Mouse (Mus musculus) left cerebral cortex, postnatal 36 days (tissue): ENCODE measurements at regions not wholly inside any gene's neighbourhood (a gene's known extent, or its start where the extent isn't known, plus 50 kb on each side); places are given as distances from the start of the nearest gene placed in this dataset.

Experiments used
- DNase-seq, 2 experiments: peaks; one replicate each; pipeline ENCODE4 v3.0.0; 2021 to 2022; ENCODE audit warnings: low spot score in 2 of 2, mixed read lengths in 1 of 2
- intact Hi-C: fragments of 180-260 bp; cut with DNase I; formaldehyde crosslinking; loops from one replicate; pipeline ENCODE4 v1.15.1; 2025

DNA sequence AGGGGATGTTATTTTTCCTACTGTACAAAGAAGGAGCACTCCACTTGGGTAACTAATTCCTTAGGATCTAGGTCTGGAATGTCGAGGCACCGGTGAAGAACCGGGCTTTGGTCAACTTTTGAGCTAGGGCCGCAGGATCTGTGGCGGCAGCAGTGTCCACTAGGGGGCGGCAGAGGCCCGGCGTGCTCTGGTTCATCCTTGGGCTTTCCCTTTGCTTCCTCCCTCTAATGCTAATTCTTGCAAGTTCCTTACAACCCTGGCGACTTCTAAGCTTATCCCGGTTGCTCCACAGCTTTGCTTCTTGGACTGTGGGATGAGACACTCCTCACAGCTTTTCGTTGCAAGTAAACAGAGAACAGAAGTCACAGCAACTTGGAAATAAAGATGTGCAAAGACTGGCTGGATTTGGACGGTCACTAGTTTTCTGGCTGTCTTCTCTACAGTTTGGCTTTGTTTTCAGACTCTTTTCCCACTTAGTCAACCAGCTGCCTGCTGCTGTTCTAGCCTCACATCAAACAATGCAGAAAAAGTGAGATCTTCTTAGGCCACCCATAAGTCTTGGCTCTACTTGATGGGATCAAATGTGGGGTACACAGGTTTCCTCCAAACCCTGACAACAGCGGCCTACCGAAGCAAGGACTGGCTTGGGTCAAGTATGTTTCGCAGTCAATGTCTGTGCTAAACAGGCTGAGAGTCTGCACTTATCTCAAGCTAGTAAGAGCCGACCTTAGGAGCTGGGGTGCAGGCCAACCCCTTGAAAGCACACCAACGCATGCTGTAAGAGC is 51.2 kb upstream of the Tmem72 start:
- peak; percentile 81 to 84 for DNase-seq
- intact Hi-C loops: loop anchor here (5.0 kb wide), 2 partner anchors 399 to 1059 kb away; partner anchors contain the start of gene Cxcl12

DNA sequence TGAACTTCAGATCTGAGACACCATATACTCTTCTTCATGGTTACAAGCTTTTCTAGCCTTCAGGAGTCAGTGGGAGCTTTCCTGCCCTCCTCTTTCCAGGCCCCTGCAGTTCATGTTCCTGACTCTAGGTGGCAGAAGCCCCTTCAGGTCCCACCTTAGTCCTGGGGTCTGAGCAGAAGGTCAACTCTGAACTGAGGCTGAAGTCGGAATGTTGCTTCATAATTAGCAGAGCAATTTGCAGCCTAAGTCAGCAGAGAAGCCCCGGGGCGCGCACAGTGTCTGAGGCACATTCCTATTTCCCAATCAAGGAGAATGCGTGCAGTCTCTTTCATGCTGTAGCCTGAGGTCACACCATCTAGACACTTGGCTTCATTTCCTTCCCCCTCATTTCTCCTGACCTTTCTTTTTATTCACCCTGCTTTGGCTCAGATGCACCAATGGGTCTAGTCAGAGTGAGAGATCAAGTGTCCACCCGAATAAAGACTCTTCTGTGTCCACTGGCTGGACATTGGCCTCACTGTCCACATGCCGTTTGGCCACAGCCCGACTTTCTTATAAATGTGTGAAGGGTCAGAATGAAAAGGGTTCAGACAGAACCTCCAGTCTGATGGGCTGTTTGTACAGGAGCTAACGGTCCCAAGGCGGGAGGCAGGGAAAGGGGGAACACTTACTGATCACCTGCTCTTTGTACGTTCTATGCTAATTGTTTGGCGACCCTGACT is 58.4 kb upstream of the Tmem72 start:
- intact Hi-C loops: no loop called here

DNA sequence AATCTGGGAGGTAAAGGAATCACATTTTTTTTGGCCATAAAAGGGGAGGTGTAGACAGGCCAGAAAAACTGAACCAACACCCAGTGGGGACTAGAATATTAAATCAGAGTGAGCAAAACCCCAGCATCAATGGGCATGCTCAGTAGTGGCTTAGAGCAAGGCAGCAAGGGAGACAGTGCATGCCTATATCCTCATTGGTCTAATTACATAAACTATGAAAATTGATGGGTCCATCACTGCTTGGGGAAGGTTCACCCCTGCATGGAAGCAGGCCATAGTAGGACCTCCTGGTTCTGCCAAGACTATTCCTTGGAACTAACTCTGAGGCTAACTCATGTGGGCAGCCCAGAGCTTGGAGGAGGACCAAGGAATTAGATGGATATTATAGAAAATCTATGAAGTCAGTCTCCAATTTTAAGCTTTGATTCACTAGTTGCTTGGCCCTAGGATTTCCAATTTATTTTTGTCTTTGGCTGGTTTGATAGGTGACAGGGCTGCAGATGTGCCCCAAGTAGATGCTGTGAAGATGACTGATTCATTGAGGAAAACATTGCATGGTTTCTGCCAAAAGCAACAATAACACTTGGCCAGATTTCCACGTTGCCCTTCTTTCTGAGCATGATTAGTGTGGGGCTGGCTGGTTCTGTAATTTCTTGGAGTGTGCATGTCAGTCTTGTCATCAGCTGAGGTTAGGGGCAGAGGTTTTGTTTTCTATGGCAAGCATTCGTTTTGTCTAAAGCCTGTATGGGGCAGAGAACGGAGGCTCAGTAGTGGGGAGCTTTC is 70.0 kb upstream of the Tmem72 start:
- intact Hi-C loops: no loop called here
- DNase-seq: no peak

More for the DNA sequence above, 58.4 kb upstream of the Tmem72 start:
- DNase-seq: no peak

DNA sequence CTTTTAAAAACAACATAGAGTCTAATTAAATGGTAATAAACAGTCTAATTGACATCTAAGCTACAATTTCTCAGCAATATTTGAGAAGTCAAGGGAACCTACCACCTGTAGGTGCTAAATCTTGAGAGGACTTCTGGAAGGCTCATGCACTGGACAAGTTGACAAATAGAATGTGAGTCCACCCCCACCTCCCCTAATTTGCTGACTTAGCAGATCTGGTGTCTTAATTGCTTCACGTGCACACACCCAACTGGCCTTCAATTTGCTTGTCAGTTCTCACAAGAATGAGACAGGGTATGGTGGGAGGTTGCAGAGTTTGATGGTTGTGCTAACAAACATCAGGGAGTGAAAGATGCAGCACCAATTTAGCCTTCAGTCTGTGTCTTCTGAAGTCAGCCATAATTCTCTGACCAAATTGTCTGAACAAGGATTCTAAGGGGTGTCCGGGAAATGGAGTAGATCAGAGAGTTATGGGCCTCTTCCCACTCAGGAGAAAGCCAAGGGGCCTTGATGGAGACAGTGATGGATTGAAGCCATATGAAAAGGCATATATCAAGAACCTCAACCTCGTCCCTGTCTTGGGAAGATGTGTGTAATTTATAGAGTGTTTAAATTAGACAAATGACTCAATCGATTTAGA is 76.7 kb upstream of the Tmem72 start:
- intact Hi-C loops: no loop called here
- DNase-seq: no peak

DNA sequence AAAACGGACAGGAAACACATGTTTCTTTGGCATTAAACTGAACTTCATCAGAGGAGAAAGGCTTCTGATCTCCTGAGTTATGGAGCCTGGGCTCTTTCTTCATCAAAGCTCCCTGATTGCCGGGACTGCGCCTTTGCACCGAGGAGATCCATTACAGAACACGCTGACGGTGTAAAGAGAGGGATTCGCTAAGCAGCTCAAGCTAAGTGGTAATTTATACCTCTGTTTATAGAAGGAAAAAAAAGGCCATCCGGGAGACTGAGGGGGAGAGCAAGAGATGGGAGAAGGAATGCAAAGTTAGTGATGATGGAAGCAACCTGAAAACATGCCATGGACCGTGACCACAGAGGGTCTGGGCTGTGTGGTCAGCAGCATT is 77.2 kb upstream of the Tmem72 start:
- intact Hi-C loops: no loop called here
- DNase-seq: no peak

DNA sequence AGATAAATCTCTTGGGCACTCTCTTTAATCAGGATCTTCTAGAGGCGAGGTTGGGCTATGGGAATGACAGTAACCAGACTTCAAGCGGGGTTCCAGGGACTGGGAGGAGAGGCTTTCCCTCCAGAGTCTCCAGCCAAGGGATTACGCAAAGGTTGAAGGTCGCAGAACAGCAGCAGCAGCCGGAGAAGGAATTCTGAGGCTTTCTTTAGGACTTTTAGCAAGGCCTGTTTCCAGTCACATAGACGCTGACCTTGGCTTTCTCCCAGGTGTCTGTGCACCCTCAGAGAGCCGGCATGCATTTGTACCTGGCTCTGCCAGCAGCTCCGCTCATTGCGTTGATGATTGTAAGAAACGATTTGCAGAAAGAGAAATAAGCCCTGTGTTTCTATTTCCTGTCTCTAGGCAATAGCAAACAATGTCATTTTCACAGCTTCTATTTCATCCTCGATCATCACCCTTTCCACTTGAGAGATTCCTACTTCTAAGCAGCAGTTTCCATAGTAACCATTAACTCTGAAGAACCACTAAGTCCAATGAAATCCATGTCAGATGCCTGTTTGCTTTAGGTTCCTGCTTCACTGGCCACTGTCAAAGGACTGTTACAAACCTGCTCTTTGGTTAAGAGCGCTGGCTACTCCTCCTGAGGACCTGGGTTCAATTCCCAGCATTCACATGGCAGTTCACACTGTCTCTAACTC is 104.7 kb upstream of the Tmem72 start:
- intact Hi-C loops: loop anchor here (10.0 kb wide), 1 partner anchor 83 kb away; no protein-coding TSS in a partner anchor
- no peak for DNase-seq

DNA sequence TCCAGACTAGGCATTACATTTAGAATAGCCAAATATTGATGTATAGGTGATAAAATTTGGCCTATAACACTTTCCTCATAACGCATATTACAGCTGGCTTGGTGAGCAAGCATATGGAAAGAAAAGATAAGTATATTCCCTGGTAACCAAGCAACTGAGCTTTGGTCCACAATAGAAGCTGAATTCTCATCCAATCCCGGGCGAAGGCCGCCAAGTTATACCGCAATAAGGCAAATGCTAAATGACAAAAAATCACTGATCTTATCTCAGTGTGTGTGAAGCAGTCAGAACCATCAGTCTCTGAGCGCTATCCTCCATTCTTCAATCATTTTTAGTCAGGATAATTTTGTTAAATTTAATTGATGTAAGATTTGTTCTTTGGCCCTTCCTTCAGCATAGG is 105.9 kb upstream of the Tmem72 start:
- DNase-seq: no peak
- intact Hi-C loops: loop anchor here (10.0 kb wide), 1 partner anchor 82 kb away; no protein-coding TSS in a partner anchor

DNA sequence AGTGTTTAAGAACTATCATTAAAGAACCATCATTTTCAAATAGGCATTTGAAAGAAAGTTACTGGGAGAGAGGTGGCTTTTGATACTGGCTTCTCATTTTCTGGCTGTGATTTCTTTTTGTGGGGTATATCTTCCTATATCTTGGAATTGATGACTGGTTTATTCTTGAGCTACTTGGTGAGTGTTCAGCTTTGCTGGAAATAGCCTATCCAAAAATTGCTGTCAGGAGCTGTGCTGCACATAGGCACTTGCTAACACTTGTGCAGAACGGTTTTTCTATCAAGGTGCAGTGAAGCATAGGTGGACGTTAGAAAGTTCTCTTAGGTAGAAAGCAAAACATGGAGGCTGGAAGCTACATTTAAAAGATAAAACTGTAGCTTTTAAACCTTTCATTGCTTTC is 108.9 kb upstream of the Tmem72 start:
- intact Hi-C loops: loop anchor here (10.0 kb wide), 1 partner anchor 79 kb away; no protein-coding TSS in a partner anchor
- no peak for DNase-seq

DNA sequence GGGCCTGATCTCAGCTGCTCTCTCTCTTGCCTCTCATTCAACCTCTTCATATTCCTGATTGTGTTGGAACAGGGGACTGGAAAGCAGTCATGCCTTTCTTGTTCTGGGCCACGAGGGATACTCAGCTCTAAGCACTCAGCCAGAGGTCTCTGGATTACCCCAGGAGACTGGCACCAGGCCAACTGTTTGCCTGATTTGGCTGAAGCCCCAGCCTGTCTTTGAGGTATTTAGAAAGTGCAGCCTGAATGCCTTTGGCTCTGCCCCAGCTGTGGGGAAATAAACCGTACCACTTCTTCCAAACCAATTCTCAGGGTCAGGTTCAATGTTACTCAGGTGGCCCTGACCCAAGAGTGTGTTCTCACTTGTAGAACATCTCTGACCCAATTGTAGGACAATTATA is 112.6 kb upstream of the Tmem72 start:
- intact Hi-C loops: loop anchor here (10.0 kb wide), 1 partner anchor 75 kb away; no protein-coding TSS in a partner anchor
- peak in 1 of 2 experiments; percentile 24 for DNase-seq

DNA sequence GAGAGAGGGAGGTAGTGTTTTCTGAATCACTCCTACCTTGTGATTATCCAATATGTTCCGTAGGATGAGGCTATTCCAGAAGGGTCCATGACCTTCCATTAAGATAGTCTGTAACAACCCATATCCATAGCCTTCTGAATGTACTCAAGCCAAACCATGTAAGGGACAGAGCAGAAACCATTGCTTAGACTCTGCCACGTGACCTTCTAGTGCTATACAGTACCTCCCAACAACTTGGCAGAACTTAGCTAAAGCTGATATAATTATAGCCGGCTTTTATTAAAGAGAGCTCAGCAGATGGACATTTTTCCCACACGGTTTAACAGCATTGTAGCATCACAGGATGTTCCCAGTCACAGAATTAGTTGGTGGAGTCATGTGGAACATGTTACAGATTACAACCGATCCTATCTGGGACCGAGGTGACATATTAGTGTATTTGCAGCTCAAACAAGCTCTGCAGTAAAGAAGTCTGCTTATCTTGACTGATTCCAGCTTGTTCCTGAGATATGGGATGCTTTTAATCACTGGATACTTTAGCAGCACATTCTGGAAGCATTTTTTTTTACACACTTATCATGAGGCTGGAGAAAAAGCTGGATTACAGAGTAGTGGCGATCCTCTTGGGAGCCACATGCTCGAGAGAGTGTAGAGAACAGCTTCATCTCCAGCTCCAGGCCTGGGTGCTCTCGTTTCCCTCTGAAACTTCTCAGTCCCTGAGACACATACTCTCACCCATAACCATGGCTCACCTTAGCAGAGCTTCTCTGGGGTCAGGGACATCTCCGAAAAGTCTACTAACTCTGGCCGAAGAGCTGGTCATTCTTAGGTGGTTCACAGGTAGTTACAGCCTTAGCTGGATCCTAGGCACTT is 129.5 kb upstream of the Tmem72 start:
- intact Hi-C loops: no loop called here
- no peak for DNase-seq

DNA sequence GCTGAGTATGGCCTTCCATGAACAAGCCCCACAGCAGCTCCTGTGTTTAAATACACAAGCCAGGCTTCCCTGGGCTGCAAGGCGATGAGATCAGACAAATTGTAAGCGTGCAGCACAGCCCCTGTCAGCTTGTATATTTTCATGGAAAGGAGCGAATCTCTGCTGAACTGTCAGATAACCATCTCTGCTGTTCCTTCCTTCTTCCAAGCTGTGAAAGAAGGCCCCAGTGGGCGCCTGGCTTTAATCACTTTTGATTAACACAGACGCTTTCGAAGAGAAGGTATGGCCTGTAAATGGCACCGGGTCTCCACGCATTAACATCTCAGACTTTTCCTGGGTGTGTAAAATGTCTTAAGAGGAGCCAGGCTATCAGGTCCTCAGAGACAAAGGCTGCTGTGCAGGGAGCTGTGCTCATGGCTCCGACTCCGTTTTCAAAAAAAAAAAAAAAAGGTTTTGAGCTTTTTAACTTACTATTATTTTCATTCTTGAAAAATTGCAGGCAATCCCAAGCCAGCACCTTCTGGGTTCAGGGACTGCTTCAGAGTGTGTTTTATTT is 131.9 kb upstream of the Tmem72 start:
- intact Hi-C loops: no loop called here
- DNase-seq: no peak

DNA sequence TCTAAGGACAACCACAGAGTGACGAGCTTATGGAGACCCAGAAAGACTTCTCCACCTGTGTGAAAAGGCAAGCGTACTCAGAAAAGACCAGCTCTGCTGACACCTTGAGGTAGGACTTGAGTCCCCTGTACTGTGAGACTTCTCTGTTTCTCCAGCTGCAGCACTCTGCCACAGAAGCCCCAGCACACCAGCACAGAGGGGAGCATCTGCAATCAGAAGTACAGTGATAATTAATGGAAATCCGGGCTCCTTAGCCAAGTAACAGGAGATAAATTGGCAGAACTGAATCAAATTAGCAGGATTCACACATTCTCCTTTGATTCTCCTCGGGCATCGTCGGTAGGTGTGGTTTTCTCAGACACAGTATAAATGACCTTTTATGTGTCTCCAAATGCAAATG is 137.3 kb upstream of the Tmem72 start:
- intact Hi-C loops: no loop called here
- no peak for DNase-seq

DNA sequence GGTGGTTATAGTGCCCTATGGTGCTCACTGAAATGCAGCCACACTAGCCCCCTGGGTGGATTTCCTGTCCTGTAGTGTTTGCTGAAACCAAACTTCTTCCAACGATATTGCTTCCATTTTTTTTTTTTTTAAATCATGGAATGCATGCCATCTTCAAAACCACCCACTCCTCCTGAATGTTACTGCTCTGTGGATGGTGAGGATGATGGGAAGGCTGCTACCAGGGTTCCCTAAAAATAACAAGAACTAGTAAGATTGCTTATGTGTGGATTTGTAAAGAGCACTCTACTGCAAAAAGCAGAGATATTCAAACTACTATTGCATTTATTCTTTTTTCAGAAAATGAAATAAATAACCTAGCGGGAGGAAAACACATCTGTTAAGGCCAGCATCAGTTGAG is 139.4 kb upstream of the Tmem72 start:
- no peak for DNase-seq
- intact Hi-C loops: no loop called here

DNA sequence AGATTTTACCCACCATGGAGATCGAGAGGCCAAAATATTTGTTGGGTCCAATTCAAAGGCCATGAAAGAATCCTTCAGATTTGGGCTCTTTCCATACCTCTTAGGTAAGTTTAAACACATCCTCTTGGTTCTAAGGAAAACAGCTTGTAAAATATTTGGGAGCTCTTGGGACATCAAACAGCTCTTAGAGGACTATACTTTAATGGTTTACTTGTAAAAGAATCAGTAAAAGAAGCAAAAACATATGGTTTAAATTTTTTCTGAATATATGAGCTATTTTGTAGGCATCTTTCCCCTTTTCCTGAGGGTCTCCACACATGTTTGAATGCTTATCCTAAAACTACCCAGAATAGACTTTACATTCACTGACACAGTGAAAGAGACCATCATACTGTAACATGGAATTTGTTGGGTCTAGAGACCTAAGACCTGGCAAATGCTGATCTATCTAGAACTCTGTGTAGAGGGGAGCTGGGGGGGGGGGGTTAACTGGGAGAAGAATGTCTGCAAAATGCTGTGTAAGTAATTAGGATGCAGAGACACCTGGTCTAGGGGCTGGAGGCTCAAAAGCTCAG is 140.3 kb upstream of the Tmem72 start:
- intact Hi-C loops: no loop called here

DNA sequence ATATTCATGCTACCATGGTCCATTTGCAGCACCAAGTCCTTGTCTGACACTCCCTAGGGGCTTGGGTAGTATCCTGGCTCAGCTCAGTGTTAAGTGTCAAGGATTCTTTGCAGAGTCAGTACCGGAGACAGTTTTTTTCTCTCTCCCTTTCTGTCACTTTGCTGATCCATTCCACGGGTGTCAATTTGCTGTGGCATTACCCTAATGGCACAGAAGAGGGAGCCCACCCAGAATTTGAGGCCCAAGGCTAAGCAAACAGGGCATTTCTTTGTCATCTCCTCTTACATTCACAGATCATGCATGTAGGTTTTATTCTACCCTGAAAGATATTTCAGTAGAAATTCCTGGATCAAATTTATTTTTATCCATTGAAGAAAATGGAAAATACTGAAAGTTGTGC is 146.4 kb upstream of the Tmem72 start:
- intact Hi-C loops: no loop called here
- no peak for DNase-seq

More for the DNA sequence above, 140.3 kb upstream of the Tmem72 start:
- no peak for DNase-seq

DNA sequence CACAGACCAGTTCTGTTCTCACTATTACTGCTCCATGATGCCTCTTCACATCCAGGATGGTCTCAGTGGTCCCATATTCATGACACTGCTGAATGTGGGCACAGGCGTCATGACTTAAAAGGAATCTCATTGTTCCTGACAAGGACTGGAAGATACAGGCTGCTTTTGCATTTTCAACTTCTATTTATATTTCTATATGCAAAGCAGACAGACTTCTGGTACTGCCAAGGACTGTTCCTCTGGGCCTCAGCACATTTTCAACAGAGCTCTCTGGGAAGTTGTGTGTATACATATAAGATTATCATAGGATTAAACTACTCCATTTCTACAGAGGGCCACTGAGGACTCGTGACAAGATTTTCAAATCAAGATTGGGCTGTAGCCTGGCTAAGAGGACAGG is 146.9 kb upstream of the Tmem72 start:
- DNase-seq: no peak
- intact Hi-C loops: no loop called here

DNA sequence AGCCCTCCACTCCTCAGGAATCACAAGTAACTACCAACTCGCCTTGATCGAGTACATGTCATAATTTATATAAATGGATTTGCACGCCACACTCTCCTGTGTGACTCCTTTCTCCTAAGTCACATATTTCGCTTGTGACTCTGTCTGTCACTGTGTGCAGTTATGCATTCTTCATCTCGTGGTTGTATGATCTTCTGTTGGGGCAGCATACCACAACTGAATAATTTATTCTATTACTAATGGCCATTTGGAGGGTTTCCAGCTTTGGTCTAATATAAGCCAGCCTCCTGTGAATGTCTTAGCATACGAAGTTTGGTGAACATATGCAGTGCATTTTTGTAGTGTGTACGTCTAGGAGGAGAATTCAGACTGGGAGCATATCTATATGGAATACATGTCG is 176.6 kb upstream of the Tmem72 start:
- intact Hi-C loops: no loop called here

DNA sequence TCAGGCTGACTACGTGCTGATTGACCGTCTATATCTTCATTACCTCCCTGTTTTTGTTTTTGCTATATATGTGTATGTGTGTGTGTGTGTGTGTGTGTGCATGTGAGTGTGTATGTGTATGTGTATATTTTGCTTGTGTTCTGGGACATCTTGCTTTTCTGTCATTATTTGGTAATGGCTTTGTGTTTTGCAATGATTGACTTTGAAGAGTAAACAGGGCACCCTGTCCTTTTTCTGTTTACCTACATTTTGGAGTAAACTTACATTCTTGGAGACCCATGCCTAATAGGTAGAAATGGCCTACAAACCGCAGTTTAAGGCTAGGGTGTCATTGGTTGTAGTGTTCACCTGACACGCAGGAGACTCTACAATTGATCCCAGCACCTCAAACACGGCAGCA is 177.5 kb upstream of the Tmem72 start:
- intact Hi-C loops: no loop called here
- DNase-seq: no peak

More for the DNA sequence above, 176.6 kb upstream of the Tmem72 start:
- no peak for DNase-seq
